Mouse (Mus musculus) neural tube, embryonic 15.5 days (tissue): ENCODE measurements around the gene Nosip. TPM values are rescaled to one million over a fixed set of nuclear protein-coding genes. Genes with fewer than 3 reads are reported as not detected.

Experiments used
- ATAC-seq: fragments of 200-750 bp; cut with Nextera tagmentation; 2 replicates; pipeline ENCODE4 v1.8.0; 2017; ENCODE audit warnings: mild to moderate bottlenecking, moderate TSS enrichment, moderate library complexity; ENCODE audit not compliant: low FRiP score
- H3K27ac ChIP-seq: fragments of 300-500 bp; sonication (generic); replicated peaks from 2 replicates; pipeline ENCODE4 v1.5.1; 2015; ENCODE audit warnings: mild to moderate bottlenecking, inconsistent platforms
- H3K27me3 ChIP-seq: fragments of 300-500 bp; sonication (generic); replicated peaks from 2 replicates; pipeline ENCODE4 v1.6.1; 2015; ENCODE audit warnings: inconsistent platforms
- H3K36me3 ChIP-seq: fragments of 300-500 bp; sonication (generic); 2 replicates; pipeline ENCODE4 v1.6.1; 2015; ENCODE audit warnings: inconsistent platforms
- H3K4me1 ChIP-seq: fragments of 300-500 bp; sonication (generic); 2 replicates; pipeline ENCODE4 v1.6.1; 2015; ENCODE audit warnings: inconsistent platforms
- H3K4me2 ChIP-seq: fragments of 300-500 bp; sonication (generic); 2 replicates; pipeline ENCODE4 v1.6.1; 2015; ENCODE audit warnings: inconsistent platforms, mild to moderate bottlenecking, moderate library complexity
- H3K4me3 ChIP-seq: fragments of 300-500 bp; sonication (generic); replicated peaks from 2 replicates; pipeline ENCODE4 v1.5.1; 2015; ENCODE audit warnings: mild to moderate bottlenecking, inconsistent platforms
- H3K9ac ChIP-seq: fragments of 300-500 bp; sonication (generic); replicated peaks from 2 replicates; pipeline ENCODE4 v1.6.1; 2015; ENCODE audit warnings: mild to moderate bottlenecking, inconsistent platforms
- H3K9me3 ChIP-seq: fragments of 300-500 bp; sonication (generic); replicated peaks from 2 replicates; pipeline ENCODE4 v1.6.1; 2016; ENCODE audit warnings: inconsistent platforms
- WGBS: fragments of 180-500 bp; shearing (Covaris S2); methylation state at CpG from one replicate; pipeline ENCODE4 v1.1.7; 2015; ENCODE audit warnings: mixed read lengths; 5-methylcytosine and 5-hydroxymethylcytosine counted together
- polyA plus RNA-seq: library from polyadenylated mRNA; unstranded; fragments of >200 nt; fragmentation: Nextera tagmentation; extraction: Ambion mirVana; gene quantifications from 2 replicates; pipeline ENCODE4 v1.2.1, GENCODE M21; 2015

Gene Nosip
- polyA plus RNA-seq, 1 experiment from 2014 or later = 65.8 TPM

DNA sequence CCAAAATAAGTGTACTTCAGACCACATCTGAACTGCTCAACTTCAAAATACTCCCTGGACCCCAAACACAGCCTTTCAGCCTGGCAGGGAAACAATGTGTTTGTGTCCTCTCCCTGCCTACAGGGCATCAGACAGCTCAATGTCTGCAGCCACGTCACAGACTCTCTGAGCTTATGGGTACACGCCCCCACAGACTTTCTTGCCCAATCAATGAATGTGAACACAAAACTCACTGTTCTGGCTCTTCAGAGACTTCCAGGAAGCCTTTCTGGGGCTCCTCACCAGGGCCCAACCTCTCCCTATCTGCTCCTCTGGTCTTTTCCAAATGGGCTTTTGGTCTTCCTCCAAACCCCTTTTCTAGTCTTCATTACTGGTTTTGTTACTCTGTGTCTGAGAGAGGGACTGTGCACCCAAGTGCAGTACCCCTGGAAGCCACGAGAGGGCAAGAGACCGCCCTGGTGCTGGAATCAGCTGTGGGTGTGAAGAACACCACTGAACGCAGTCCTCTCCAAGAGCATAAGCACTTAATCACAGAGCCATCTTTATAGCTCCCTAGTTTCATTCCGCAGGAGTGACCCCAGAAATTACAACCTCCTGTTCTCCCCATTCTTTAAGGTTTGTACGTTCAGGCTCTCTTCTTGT is 24.4 kb upstream of the Nosip start:
- WGBS = 76% methylated on average over 7 of the region's 7 CpGs
- Histone ChIP-seq H3K27ac (no peak overlapping the region), H3K4me3 (no peak overlapping the region), H3K9me3 (no peaks in the 10 kb centered on the region), H3K4me1 (no peaks in the 10 kb centered on the region), H3K27me3 (no peaks in the 10 kb centered on the region), H3K36me3 (peaks cover 96% of the 10 kb centered on the region), H3K4me2 (no peak overlapping the region), H3K9ac (no peak overlapping the region)
- ATAC-seq = no peak

DNA sequence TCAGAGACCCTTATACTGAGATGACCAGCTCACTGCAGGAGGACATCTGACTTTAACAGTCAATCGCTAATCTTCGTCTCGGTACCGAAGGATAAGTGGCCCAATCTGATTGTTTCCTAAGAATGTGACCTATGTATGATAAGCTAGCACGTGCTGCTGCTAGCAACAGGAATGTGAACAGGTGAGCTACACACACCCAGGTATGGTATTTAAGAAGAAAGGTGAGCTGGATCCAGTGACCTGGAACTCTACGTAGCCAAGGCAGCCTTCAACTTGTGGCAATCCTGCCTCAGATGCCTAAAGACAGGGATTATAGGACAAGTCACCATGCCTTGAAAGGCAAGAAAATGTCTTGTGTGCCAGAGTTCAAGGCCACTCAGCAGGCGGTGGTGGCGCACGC is 23.8 kb upstream of the Nosip start:
- 94% methylated on average over 9 of the region's 9 CpGs for WGBS
- Histone ChIP-seq H3K27me3 (no peaks in the 10 kb centered on the region), H3K36me3 (peaks cover 97% of the 10 kb centered on the region), H3K4me1 (no peaks in the 10 kb centered on the region), H3K4me2 (no peak overlapping the region), H3K4me3 (no peak overlapping the region), H3K27ac (no peak overlapping the region), H3K9ac (no peak overlapping the region), H3K9me3 (no peaks in the 10 kb centered on the region)
- ATAC-seq = no peak

- H3K4me1 ChIP-seq = no peaks in the 10 kb centered on the region
- no peak for ATAC-seq
- H3K4me3 ChIP-seq = no peak overlapping the region
- 97% methylated on average over 9 of the region's 9 CpGs for WGBS
- no peak overlapping the region for H3K9ac ChIP-seq
- no peak overlapping the region for H3K4me2 ChIP-seq
- H3K27ac ChIP-seq = no peak overlapping the region
- H3K36me3 ChIP-seq = peaks cover 97% of the 10 kb centered on the region
- H3K27me3 ChIP-seq = no peaks in the 10 kb centered on the region
- H3K9me3 ChIP-seq = no peaks in the 10 kb centered on the region
Measured at GRCm38 (mm10) chr7:45040851-45041250, 21.4 kb upstream of the Nosip start.

DNA sequence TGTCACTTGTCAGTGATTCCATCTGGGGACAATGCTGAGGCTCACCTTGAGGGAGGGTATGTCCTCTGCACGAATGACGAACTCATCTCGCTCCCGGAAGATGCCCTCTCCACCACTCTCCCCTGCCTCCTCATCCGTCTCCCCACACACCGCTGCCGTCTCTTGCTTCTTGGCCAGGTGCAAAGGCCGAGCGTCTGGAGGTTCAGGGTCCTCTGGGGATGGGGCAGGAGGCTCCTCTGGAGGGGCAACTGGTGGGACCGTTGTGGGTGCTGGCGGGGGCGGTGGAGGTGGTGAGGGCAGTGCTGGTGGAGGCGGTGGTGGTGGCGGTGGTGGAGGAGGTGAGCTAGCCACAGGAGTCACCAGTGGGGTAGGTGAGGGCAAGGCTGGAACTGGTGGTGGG is 18.9 kb upstream of the Nosip start:
- no peaks in the 10 kb centered on the region for H3K4me1 ChIP-seq
- H3K27ac ChIP-seq = no peak overlapping the region
- H3K27me3 ChIP-seq = no peaks in the 10 kb centered on the region
- peaks cover 97% of the 10 kb centered on the region for H3K36me3 ChIP-seq
- H3K4me2 ChIP-seq = no peak overlapping the region
- no peak for ATAC-seq
- no peak overlapping the region for H3K4me3 ChIP-seq
- WGBS = 96% methylated on average over 14 of the region's 14 CpGs
- H3K9ac ChIP-seq = no peak overlapping the region
- H3K9me3 ChIP-seq = no peaks in the 10 kb centered on the region

DNA sequence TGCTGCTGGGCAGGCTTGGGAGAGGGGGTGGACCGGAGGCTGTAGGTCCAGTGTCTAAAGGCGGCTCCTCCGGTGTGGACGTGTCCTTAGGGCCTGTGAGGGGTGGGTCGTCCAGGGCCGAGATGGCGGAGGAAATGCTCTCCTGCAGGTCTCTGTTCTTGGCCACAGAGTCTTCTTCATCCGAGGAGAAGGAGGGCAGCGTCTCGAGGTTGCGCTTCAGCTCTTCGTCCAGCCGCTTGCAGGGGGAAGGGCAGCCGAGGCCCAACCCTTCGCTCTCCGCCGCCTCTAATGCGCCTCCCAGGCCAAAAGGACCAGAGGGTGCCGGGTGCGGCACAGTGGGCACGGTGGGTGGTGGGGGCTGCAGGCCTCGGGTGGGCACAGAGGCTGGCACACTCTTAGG is 16.5 kb upstream of the Nosip start:
- Histone ChIP-seq H3K4me3 (no peak overlapping the region), H3K9ac (no peak overlapping the region), H3K9me3 (no peaks in the 10 kb centered on the region), H3K36me3 (peaks cover 96% of the 10 kb centered on the region), H3K4me1 (peaks cover 19% of the 10 kb centered on the region), H3K4me2 (no peak overlapping the region), H3K27me3 (no peaks in the 10 kb centered on the region), H3K27ac (no peak overlapping the region)
- no peak for ATAC-seq
- 94% methylated on average over 22 of the region's 22 CpGs for WGBS

- Histone ChIP-seq H3K4me3 (no peak overlapping the region), H3K4me1 (peaks cover 30% of the 10 kb centered on the region), H3K4me2 (no peak overlapping the region), H3K36me3 (peaks cover 84% of the 10 kb centered on the region), H3K9me3 (no peaks in the 10 kb centered on the region), H3K9ac (no peak overlapping the region), H3K27me3 (no peaks in the 10 kb centered on the region), H3K27ac (no peak overlapping the region)
- WGBS = 96% methylated on average over 26 of the region's 26 CpGs
- no peak for ATAC-seq
Measured at GRCm38 (mm10) chr7:45046853-45047350, 15.3 kb upstream of the Nosip start.

GRCm38 (mm10) chr7:45047491-45047890 is 14.7 kb upstream of the Nosip start:
- Histone ChIP-seq H3K36me3 (peaks cover 78% of the 10 kb centered on the region), H3K4me1 (peaks cover 33% of the 10 kb centered on the region), H3K9ac (no peak overlapping the region), H3K27ac (no peak overlapping the region), H3K4me2 (no peak overlapping the region), H3K27me3 (no peaks in the 10 kb centered on the region), H3K9me3 (no peaks in the 10 kb centered on the region), H3K4me3 (no peak overlapping the region)
- 96% methylated on average over 14 of the region's 14 CpGs for WGBS
- no peak for ATAC-seq

GRCm38 (mm10) chr7:45048001-45048890 is 14.0 kb upstream of the Nosip start:
- H3K9ac ChIP-seq = no peak overlapping the region
- 93% methylated on average over 38 of the region's 38 CpGs for WGBS

GRCm38 (mm10) chr7:45048923-45049657 is 13.1 kb upstream of the Nosip start:
- Histone ChIP-seq H3K4me3 (no peak overlapping the region), H3K9ac (no peak overlapping the region), H3K4me1 (peaks cover 38% of the 10 kb centered on the region), H3K27ac (no peak overlapping the region), H3K36me3 (peaks cover 62% of the 10 kb centered on the region), H3K27me3 (no peaks in the 10 kb centered on the region), H3K9me3 (no peaks in the 10 kb centered on the region), H3K4me2 (no peak overlapping the region)
- 95% methylated on average over 23 of the region's 23 CpGs for WGBS
- ATAC-seq = no peak

More at GRCm38 (mm10) chr7:45048001-45048890, 14.0 kb upstream of the Nosip start:
- H3K9me3 ChIP-seq = no peaks in the 10 kb centered on the region
- no peak overlapping the region for H3K27ac ChIP-seq
- no peak overlapping the region for H3K4me2 ChIP-seq
- H3K36me3 ChIP-seq = peaks cover 71% of the 10 kb centered on the region
- ATAC-seq = no peak
- no peak overlapping the region for H3K4me3 ChIP-seq
- H3K4me1 ChIP-seq = peaks cover 33% of the 10 kb centered on the region
- H3K27me3 ChIP-seq = no peaks in the 10 kb centered on the region

- Histone ChIP-seq H3K27me3 (no peaks in the 10 kb centered on the region), H3K4me1 (peaks cover 43% of the 10 kb centered on the region), H3K36me3 (peaks cover 42% of the 10 kb centered on the region), H3K27ac (peak overlapping the region; percentile 99), H3K4me2 (peak overlapping the region; percentile 97), H3K4me3 (peak overlapping the region; percentile 81), H3K9me3 (no peaks in the 10 kb centered on the region), H3K9ac (peak overlapping the region; percentile 66)
- 4% methylated on average over 16 of the region's 16 CpGs for WGBS
- ATAC-seq = peak; percentile 33
Measured at GRCm38 (mm10) chr7:45050945-45051600, 11.2 kb upstream of the Nosip start.

- no peak for ATAC-seq
- peaks cover 37% of the 10 kb centered on the region for H3K36me3 ChIP-seq
- H3K4me3 ChIP-seq = peak overlapping the region; percentile 81
- no peaks in the 10 kb centered on the region for H3K9me3 ChIP-seq
- peak overlapping the region; percentile 97 for H3K4me2 ChIP-seq
- no peaks in the 10 kb centered on the region for H3K27me3 ChIP-seq
- peak overlapping the region; percentile 66 for H3K9ac ChIP-seq
- peaks cover 43% of the 10 kb centered on the region for H3K4me1 ChIP-seq
- H3K27ac ChIP-seq = peak overlapping the region; percentile 99
- WGBS = 2% methylated on average over 13 of the region's 13 CpGs
Measured at GRCm38 (mm10) chr7:45051601-45051974, 10.6 kb upstream of the Nosip start.
